Mouse (Mus musculus) spleen, postnatal 10 days (tissue): Measurements from ENCODE around the gene Capn13.
"Not testable (repeated sequence)": the region's sequence is repeated elsewhere in the genome, so short reads cannot be mapped to it uniquely, and the experiment has no call there.

Experiments
- DNase-seq, 2 experiments: peaks; one replicate each; pipeline ENCODE4 v3.0.0; 2021 to 2022; ENCODE audit warnings: low spot score in 2 of 2

Capn13 gene

DNA sequence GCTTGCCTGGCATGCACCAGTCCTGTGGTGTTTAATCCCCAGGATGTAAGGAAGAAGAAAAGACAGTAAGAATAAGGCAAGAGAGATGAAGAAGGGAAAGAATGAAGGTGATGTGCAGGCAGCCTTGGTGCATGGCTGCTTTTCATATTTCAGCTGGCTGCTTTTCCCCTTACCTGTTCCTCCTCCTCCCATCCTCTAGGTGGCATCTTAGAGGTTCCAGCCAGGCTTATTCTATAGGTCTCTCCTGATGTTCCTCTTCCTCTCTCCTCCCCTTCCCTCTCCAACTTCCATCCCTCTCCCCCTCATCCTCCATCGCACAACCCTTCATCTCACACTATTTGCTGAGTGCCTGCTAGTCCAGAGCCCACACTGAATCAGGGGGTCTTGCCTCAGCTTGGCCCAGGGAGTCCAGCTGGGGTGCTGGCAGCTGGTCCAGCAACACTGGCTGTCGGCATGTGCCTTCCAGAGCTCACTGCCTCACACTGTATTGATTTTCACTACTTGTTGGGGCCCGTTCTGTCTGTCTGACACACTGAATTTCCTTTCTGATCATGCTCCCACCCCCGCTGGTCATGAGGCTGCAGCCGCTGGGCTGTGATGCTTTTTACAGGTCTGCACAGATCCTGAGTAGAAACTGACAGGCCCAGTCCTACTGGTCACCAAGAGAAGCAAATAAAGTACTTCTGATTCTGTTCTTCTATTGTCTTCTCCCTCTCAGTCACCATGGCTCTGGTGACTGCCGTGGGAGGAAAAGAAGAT is 56.9 kb downstream of the Capn13 start:
- no peak for DNase-seq

DNA sequence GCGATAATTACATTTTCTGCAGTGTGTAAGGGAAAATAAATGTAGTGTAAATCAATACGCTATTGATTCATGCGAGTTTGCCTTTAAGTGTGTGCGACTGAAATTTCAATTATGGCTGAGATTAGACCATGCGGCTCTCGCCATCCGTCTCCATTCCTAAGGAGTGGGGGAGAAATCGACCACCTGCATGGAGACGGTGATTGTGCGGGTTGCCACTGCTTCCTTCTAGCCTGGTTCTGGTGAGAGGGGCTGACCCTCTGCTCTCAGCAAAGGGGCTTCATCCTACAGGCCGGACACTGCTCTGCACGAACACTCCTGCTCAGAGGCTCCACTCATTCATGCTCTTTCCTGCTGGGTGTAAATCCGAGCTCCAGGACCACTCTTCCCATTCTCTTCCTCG is 58.0 kb downstream of the Capn13 start:
- DNase-seq: no peak

DNA sequence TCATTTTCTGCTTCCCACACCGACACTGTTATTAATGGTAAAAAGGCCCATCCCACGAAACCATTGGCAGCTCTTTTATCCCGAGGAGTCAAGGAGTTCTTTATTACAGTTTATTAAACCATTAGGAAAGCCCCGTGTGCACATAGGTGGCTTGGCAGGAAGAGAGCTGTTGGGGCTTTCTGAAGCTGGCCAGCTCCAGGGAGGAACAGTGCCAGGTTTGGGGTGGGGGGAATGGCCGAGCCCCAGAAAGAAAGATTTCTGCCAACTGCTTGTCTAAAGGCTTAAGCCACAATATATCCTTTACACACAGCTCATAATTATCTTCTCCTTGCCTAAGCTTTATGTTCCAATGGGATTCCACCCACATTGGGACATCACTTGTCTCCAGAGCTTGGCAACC is 71.6 kb downstream of the Capn13 start:
- no peak for DNase-seq

DNA sequence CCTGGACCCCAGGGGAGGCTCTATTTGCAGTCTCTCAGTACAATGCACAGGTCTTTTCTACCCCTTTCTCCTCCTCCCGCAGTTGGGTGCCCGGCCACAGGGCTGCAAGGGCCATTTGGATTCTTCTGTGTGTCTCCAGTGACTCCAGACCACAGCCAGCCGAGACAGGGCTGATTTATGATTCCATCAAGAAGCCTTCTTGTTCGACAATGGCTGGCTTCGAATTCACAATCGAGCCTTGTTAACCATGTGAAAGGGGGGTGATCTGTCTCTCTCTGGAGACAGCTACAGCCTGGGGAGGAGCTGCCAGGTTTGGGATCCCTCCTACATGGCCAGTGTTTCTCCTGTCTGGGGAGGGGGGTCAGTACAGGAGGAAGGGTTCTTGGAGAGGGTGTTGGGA is 75.4 kb downstream of the Capn13 start:
- no peak for DNase-seq

DNA sequence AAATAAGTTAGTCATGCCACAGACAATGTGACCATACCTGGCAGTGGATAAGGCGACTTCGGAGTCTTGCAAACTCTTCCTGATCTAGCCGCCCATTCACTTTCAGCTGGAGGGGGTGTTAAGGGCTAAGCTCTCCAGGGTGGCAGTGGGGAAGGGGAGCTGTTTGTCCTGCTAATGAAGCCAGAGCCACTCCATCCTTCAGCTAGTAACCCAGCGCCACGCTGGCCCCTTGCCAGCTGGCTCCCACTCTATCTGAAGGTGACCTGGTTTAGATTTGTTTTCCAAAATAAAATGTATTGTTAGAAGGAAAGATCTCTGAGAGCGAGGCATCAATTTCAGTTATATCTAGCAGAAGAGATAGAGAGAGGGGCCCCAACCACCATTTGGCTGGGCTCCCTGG is 75.9 kb downstream of the Capn13 start:
- DNase-seq: no peak

DNA sequence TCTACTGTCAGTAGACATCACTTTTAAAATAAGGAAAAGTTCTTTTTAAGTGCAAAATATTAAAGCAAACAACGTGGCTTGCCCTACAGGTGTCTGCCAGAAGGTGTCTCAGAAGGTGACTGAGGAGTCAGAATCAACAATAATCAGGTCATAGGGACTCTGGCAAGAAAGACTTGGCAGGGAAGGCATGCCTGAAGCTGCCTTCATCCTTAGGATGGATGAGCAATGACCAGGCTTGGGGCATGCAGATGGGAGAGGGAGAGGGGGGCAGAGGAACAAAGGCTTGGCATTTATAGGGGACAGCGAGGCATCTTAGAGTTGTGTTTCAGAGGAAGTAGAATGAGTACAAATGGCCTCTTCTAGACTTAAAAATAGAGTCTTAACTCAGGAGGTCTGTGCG is 76.7 kb downstream of the Capn13 start:
- DNase-seq: no peak

- DNase-seq: no peak
These were observed 85.9 kb downstream of the Capn13 start for GRCm38 (mm10) chr17:73314786-73315185.

GRCm38 (mm10) chr17:73311491-73311890 is 89.2 kb downstream of the Capn13 start:
- DNase-seq: no peak

DNA sequence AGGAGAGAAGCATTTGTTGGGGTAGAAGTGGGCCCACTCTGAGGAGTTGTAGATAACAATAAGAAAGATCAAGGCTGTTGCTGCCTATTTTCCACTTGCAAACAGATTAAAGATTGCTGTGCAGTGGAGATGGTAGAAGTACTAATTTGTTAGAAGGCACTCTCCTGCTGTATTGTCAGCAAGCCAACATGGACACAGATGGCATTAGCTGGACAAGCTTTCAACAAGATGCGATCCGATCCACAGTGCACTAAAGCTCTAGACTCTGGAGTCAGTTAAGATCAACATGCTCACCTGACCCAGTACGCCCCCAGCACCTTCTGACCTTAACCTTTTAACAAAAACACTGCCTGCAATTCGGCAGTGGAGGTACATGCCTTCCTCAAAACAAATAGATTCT is 92.0 kb downstream of the Capn13 start:
- no peak for DNase-seq

DNA sequence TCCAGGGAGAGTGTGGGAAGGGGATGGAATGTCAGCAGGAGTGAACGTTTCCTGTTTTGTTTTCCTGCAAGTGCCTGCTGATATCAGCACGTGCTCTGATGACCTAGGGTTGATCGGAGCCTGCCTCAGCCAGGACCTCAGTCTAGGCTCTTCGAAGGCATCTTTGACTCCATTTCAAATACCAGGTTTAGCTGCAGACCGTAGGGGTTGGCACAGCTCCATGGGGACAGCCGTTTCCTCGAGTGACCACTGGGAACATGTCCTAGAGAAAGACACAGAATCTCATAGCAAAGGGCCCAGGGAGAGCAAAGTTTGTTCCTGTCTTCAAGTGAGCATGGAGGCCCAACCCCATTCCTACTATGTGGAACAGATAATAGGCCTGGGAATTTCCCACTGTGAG is 94.0 kb downstream of the Capn13 start:
- no peak for DNase-seq

- peak; percentile 19 to 69 for DNase-seq
These were observed 95.0 kb downstream of the Capn13 start for GRCm38 (mm10) chr17:73305622-73306021.

- DNase-seq: no peak
These were observed 96.4 kb downstream of the Capn13 start for GRCm38 (mm10) chr17:73304086-73304812.

- DNase-seq: no peak
These were observed 97.0 kb downstream of the Capn13 start for GRCm38 (mm10) chr17:73303676-73304075.

GRCm38 (mm10) chr17:73303217-73303616 is 97.4 kb downstream of the Capn13 start:
- DNase-seq: peak; percentile 33 to 74

- DNase-seq: peak; percentile 59 to 83
These were observed 98.6 kb downstream of the Capn13 start for GRCm38 (mm10) chr17:73302104-73302503.

DNA sequence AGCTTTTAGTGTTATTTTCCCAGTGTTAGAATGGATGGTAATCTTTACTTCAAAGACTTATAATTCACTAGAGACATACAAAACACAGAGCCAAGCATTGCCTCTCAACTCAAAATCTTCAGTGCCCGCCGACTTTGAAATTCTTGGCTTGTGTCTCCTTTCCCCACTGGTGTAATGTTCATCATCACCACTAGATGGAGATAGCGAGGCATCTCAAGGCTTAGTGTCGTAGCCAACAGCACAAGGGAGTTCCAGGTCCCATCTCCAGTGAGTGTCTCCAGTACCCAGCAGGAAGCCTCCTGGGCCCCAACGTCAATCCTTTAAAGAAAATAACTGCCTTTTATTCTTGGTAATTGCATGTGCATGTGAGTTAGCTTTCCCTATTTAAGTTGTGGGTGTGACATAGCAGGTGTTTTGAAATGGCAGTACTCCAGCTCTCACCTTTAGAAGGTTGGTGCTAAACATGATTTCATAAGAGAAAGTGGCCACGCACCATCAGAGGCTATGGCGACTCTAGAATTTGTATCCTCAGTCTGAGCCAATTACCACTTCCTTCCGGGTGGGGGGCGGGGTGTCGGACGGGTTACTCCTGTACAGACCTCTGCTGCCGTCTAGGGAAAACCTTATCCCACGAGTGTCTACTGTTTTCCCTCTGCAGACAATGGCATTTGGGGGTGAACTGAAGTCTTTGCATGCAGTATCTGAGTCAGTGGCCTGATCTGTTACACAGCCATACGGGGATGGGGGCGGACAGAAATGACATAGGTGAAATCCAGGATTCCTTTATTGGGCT is 99.2 kb downstream of the Capn13 start:
- DNase-seq: peak; percentile 45 to 68

GRCm38 (mm10) chr17:73300147-73300880 is 100.4 kb downstream of the Capn13 start:
- DNase-seq: no peak

DNA sequence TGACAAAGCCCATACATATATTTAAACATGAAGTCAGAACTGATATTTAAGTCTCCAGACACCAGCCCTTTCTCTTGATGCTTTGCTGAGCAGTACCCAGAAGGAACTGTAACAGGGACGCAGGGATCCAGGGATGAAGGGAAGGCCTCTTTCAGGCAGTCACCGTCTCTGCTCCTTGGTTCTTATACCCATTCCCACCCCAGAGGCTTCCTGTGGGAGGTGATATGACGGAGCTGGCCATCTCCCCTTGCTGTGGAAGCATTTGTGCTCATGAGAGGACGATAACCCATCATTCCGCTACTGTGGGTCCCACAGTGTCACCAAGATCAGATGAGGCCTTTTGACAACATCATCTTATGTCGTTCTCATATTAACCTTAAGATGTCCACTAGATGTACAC is 101.7 kb downstream of the Capn13 start:
- no peak for DNase-seq

DNA sequence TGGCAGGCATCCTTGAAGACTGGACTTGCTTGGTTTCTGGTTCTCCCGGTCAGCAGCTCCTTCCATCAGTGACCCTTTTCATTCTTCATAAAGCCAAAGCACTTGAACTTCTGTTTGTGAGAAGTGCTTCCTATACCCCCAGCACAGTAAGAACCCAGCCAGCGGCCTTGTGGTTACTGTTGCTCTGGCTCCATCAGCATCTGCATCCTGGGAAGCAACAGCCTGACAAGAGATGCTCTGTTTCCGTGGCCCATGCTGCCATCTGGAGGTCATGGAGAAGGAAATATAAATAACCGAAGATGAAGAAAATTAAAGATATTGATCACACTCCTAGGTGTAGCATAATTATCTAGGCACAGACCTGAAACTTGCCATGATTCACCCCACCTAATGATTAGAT is 103.8 kb downstream of the Capn13 start:
- peak in 1 of 2 experiments; percentile 50 for DNase-seq

- no peak for DNase-seq
These were observed 107.4 kb downstream of the Capn13 start for GRCm38 (mm10) chr17:73293237-73293636.

DNA sequence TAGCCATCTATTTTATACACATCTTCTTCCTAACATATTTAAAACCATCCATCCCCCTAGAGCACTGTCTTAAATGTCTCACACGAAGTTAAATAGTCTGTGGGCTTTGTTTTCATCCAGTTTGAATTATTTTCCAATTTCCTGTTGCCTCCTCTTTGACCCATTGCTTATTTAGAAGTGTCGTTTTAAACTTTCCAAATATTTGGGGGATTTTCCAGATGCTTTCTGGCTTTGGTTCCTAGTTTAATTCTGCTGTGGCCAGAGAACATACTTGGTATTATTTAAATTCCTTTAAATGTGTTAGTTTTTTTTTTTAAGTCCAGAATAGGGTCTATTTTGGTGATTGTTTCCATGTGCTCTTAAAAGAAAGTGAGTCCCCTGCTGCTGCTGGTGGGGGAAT is 116.4 kb downstream of the Capn13 start:
- DNase-seq: no peak

- DNase-seq: not testable (repeated sequence)
These were observed 118.0 kb downstream of the Capn13 start for GRCm38 (mm10) chr17:73282702-73283101.
